Mouse (Mus musculus) mouse embryonic stem cell (cell line): ENCODE data around the gene Pvalb.

ENCODE experiments used
- in situ Hi-C, 2 experiments: fragments of 300-500 bp; cut with MboI; formaldehyde crosslinking; loops; 1 replicate in 1 of 2; 3 replicates in 1 of 2; pipeline ENCODE4 v1.14.3; 2019 to 2020; ENCODE audit warnings: low sequenced_read_pairs in 2 of 2, low pct_unique_long_range_greater_than_20kb in 1 of 2, mixed read lengths in 1 of 2; ENCODE audit not compliant: unreplicated experiment in 1 of 2

Gene Pvalb

GRCm38 (mm10) chr15:78206312-78206711 lies at the start of gene Pvalb:
Pvalb (minus strand) TSS chr15:78206400.
- in situ Hi-C loops, result no loop called here

DNA sequence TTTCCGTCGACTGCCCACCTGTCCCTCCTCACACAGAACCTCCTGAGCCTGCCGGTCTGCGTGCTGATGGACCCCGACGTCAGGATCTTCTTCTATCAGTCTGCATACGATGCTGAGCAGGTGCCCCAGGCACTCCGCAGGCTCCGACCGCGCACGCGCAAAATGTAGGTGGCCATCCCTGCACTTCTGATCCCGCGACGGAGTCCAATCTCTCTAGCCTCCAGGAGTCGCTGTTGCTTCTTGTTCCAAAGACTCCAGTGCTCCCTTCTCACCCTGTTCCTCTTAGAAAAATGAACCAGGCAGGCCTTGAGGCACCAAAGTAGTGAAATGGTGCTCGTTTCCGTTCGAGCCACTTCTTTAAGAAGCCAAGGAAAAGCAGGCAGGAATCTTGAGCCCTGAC lies 48.6 kb upstream of the Pvalb start:
- in situ Hi-C loops, result no loop called here

DNA sequence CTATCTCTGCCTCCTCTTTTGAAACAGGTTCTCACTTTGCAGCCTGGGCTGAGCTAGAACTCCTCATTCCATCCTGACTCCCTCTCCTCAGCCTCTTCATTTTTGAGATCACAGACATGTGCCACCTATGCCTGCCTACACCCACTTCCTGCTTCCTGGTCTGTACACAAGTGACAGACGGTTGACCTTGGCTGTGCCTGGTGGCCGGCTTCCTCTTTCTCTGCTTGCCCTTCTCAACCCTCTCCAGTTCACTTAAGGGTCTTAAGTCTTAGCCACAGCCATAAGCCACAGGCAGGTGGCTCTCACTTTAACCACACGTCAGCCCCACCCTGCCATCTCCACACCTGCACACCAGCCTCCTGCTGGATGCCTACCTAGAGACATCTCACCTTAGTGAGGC lies 42.2 kb upstream of the Pvalb start:
- in situ Hi-C loops, result no loop called here

GRCm38 (mm10) chr15:78247659-78248058 lies 41.5 kb upstream of the Pvalb start:
- in situ Hi-C loops, result no loop called here

- in situ Hi-C loops, result no loop called here
Measured at GRCm38 (mm10) chr15:78246143-78247116, 40.2 kb upstream of the Pvalb start.

- in situ Hi-C loops, result no loop called here
Measured at GRCm38 (mm10) chr15:78244695-78245492, 38.7 kb upstream of the Pvalb start, which contains the start of gene Ncf4. Ncf4 (plus strand) TSS chr15:78244801.

DNA sequence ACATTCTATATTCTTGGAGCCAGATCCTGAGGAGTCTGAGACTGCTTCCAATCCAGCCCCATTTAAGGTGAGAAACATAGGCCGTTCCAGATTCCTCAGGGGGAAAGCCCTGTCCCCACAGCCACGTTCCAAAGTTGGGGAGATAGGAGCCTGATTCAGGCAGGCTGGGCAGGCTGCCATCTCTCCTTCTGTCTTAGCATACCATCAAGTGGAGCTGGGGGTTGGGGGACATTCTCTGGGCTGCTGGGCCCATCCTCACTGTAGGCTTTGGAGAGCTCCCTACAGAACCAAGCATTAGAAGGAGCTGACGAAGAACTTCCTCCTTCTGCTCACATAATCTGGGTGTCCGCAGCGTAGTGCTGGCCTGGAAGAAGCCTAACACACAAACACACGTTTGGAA lies 37.6 kb upstream of the Pvalb start:
- in situ Hi-C loops, result no loop called here

- in situ Hi-C loops, result no loop called here
Measured at GRCm38 (mm10) chr15:78243061-78243460, 36.9 kb upstream of the Pvalb start.

- in situ Hi-C loops, result no loop called here
Measured at GRCm38 (mm10) chr15:78241335-78241734, 35.1 kb upstream of the Pvalb start.

GRCm38 (mm10) chr15:78239956-78240617 lies 33.9 kb upstream of the Pvalb start:
- in situ Hi-C loops, result no loop called here

- in situ Hi-C loops, result no loop called here
Measured at GRCm38 (mm10) chr15:78239453-78239852, 33.3 kb upstream of the Pvalb start.

DNA sequence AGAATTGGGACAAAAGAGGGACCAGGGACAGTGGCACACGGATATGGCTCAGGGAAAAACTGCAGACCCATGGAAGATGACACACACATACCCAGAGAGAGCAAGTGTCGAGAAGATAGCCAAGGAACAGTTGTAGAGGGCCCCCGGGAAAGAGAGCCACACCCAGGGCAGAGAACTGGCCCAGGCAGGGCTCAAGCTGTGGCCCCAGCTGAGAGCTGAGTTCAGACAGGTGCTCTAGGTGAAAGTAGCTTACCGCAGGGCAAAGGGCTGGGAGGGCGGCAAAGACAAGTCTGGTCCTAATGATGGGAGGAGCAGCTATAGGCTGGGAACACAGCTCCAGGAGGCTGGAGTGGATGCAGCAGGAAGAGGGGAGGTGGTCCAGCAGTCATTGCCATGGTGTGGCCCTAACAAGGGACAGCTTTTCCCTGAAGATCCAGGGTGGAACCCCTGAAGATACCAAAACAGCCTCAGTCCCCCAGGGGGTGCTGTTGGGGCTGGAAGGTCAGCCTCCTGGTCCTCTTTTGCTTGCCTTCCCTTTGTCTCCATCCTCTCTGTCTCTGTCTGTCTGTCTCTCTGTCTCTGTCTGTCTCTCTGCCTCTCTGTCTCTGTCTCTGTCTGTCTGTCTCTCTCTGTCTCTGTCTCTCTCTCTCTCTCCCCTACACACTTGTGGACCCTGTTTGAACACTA lies 28.8 kb upstream of the Pvalb start:
- in situ Hi-C loops, result no loop called here

DNA sequence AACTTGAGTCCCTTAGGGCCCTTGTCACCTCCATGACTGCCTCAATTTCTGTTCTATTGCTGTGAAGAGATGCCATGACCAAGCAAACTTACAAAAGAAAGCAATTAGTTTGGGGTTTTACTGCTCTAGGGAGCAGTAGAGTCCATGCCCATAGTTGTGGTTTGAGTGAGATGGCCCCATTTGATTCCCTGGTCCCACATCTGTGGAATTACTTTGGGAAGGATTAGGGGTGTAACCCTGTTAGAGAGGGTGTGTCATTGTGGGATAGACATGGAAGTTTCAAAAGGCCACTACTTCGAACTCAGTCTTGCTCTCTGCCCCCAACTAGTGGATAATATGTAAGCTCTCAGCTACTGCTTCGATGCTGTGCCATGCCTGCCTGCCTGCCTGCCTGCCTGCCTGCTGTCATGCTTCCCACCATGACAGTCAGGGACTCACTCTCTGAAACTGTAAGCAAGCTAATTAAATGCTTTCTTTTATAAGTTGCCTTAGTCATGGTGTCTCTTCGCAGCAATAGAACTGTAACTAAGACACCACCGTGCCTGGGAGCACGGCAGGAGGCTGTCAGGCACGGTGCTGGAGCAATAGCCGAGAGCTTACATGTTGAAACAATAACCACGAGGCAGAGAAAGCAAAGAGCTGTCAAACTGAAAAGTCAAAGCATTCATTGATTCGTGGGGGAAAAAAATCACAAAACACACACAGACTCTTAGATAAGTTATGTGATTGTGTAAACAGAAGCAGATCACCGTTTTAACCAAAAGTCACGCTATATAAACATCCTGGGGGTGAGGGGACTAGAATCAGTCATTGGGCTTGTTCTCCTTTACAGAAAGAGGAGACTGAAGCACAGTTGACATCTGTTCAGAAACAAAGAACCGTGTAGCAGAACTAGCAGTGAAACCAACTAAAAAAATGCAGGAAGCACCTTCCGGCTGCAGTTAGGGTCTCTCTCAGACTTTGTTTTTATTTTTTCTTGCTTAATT lies 25.4 kb upstream of the Pvalb start:
- in situ Hi-C loops, result no loop called here

GRCm38 (mm10) chr15:78227816-78228215 lies 21.6 kb upstream of the Pvalb start:
- in situ Hi-C loops, result no loop called here

DNA sequence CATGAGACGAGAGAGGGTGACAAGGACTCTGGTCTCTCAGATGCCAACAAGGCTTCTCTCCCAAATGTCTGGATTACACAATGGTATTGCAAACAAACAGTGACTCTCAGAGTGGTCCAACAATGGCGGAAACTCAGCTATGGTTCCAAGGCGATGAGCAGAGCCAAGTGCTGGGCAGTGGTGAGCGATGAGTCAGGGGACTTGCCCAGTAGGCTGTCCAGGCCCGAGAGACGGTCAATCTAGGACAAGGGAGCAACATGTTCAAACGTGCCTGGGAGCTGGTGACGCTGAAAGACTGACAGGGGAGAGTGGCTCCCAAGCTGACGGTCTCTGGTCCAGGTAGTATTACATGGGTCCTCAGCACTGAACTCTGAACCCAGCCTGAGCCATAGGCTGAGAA lies 9.1 kb upstream of the Pvalb start:
- in situ Hi-C loops, result no loop called here

GRCm38 (mm10) chr15:78211367-78211766 lies 5.2 kb upstream of the Pvalb start:
- in situ Hi-C loops, result no loop called here

GRCm38 (mm10) chr15:78210203-78210602 lies 4.0 kb upstream of the Pvalb start:
- in situ Hi-C loops, result no loop called here
